Mouse (Mus musculus) bone marrow, adult 2 months (tissue): ENCODE data around the gene Cfap43. TPM values are rescaled to one million over a fixed set of nuclear protein-coding genes. Genes with fewer than 3 reads are reported as not detected.

Experiments
- H3K27ac ChIP-seq: fragments of 200-500 bp; 2 replicates; pipeline ENCODE4 v1.5.1; 2012; ENCODE audit warnings: low read depth, mild to moderate bottlenecking, control low read depth, inconsistent platforms, low read length; ENCODE audit not compliant: control insufficient read depth, poor library complexity, insufficient read depth
- H3K4me1 ChIP-seq: fragments of 200-500 bp; 2 replicates; pipeline ENCODE4 v1.6.1; 2011; ENCODE audit warnings: low read length; ENCODE audit not compliant: control insufficient read depth, insufficient read depth
- H3K4me3 ChIP-seq: fragments of 200-500 bp; replicated peaks from 2 replicates; pipeline ENCODE3; 2011; ENCODE audit warnings: mild to moderate bottlenecking, low read depth, low read length, control low read depth; ENCODE audit not compliant: control insufficient read depth
- CTCF ChIP-seq: fragments of 200-500 bp; IDR thresholded peaks from 2 replicates; pipeline ENCODE4 v1.5.1; 2011; ENCODE audit warnings: low read length, control low read depth; ENCODE audit not compliant: control insufficient read depth, insufficient read depth
- POLR2A ChIP-seq: fragments of 200-500 bp; IDR thresholded peaks from 2 replicates; pipeline ENCODE4 v1.6.1; 2011; ENCODE audit warnings: low read depth, mild to moderate bottlenecking, control low read depth, low read length, borderline replicate concordance; ENCODE audit not compliant: control insufficient read depth
- WGBS: fragments of 180-500 bp; shearing (Covaris S2); methylation state at CpG from one replicate; pipeline ENCODE4 v1.1.7; 2018; 5-methylcytosine and 5-hydroxymethylcytosine counted together
- polyA plus RNA-seq: library from polyadenylated mRNA; stranded (reverse); fragments of >200 nt; gene quantifications from 2 replicates; pipeline ENCODE4 v1.2.4, GENCODE M21; 2011; ENCODE audit warnings: low replicate concordance; ENCODE audit not compliant: missing spikeins, insufficient read depth, insufficient read length

Cfap43 gene
- polyA plus RNA-seq = not detected in 2 replicates

GRCm38 (mm10) chr19:47919126-47919965 is at the start of gene Cfap43, which contains the start of gene Itprip:
Gene Cfap43, minus strand, starts transcription at chr19:47919287.
Gene Itprip, minus strand, starts transcription at chr19:47919299.
- Histone ChIP-seq H3K4me3 (peak within 1 kb of the TSS; percentile 94), H3K27ac (peak within 1 kb of the TSS; percentile 98), H3K4me1 (peaks cover 4% of the 10 kb centered on the region; the same call in 1 of the 2 replicates)
- peak; percentile 18; the same call in 1 of the 2 replicates for TF ChIP-seq CTCF
- peak; percentile 74; the same call in 1 of the 2 replicates for TF ChIP-seq POLR2A
- under 1% methylated on average over 48 of the region's 48 CpGs for WGBS

- no peak overlapping the region for H3K27ac ChIP-seq
- no peak for TF ChIP-seq POLR2A
- TF ChIP-seq CTCF = no peak
- 79% methylated on average over 13 of the region's 13 CpGs for WGBS
- H3K4me1 ChIP-seq = no peaks in the 10 kb centered on the region
- no peak overlapping the region for H3K4me3 ChIP-seq
Measured at GRCm38 (mm10) chr19:47958181-47958580, 39.1 kb upstream of the Cfap43 start.

GRCm38 (mm10) chr19:47953169-47953568 is 34.1 kb upstream of the Cfap43 start:
- no peak for TF ChIP-seq CTCF
- TF ChIP-seq POLR2A = no peak
- WGBS = 83% methylated on average over 9 of the region's 9 CpGs
- no peak overlapping the region for H3K4me3 ChIP-seq
- no peak overlapping the region for H3K27ac ChIP-seq
- no peaks in the 10 kb centered on the region for H3K4me1 ChIP-seq

GRCm38 (mm10) chr19:47950946-47951345 is 31.9 kb upstream of the Cfap43 start:
- no peak overlapping the region for H3K4me3 ChIP-seq
- H3K27ac ChIP-seq = no peak overlapping the region
- H3K4me1 ChIP-seq = no peaks in the 10 kb centered on the region
- no peak for TF ChIP-seq POLR2A
- TF ChIP-seq CTCF = no peak
- WGBS = 69% methylated on average over 7 of the region's 7 CpGs

GRCm38 (mm10) chr19:47946821-47947465 is 27.9 kb upstream of the Cfap43 start:
- TF ChIP-seq POLR2A = no peak
- TF ChIP-seq CTCF = no peak
- Histone ChIP-seq H3K27ac (no peak overlapping the region), H3K4me1 (no peaks in the 10 kb centered on the region), H3K4me3 (no peak overlapping the region)
- 66% methylated on average over 23 of the region's 23 CpGs for WGBS

GRCm38 (mm10) chr19:47939361-47939760 is 20.3 kb upstream of the Cfap43 start:
- Histone ChIP-seq H3K4me3 (no peak overlapping the region), H3K4me1 (peaks cover 3% of the 10 kb centered on the region; the same call in 1 of the 2 replicates), H3K27ac (no peak overlapping the region)
- 80% methylated on average over 6 of the region's 6 CpGs for whole genome bisulfite sequencing
- no peak for TF ChIP-seq POLR2A
- no peak for TF ChIP-seq CTCF

GRCm38 (mm10) chr19:47937443-47938406 is 18.6 kb upstream of the Cfap43 start, which contains the start of gene Cfap58:
Gene Cfap58, plus strand, starts transcription at chr19:47937675.
- Histone ChIP-seq H3K4me3 (peak within 1 kb of the TSS; percentile 79), H3K4me1 (peaks cover 3% of the 10 kb centered on the region; the same call in 1 of the 2 replicates), H3K27ac (no peak within 1 kb of the TSS)
- 15% methylated on average over 41 of the region's 41 CpGs for WGBS
- TF ChIP-seq POLR2A (no peak; the same call in 1 of the 2 replicates), CTCF (no peak)

GRCm38 (mm10) chr19:47936938-47937337 is 17.9 kb upstream of the Cfap43 start:
- TF ChIP-seq CTCF = no peak
- no peak for TF ChIP-seq POLR2A
- no peak overlapping the region for H3K27ac ChIP-seq
- 24% methylated on average over 9 of the region's 9 CpGs for whole genome bisulfite sequencing
- H3K4me3 ChIP-seq = no peak overlapping the region
- H3K4me1 ChIP-seq = peaks cover 3% of the 10 kb centered on the region; the same call in 1 of the 2 replicates
